Mouse (Mus musculus): ENCODE data around the gene Dbnl.

- TF ChIP-seq CTCF (IDR thresholded peaks at IDR 0.05; ENCODE audit: low read depth, low read length): no peak
- no peak for TF ChIP-seq POLR2AphosphoS5 (IDR thresholded peaks at IDR 0.05; ENCODE audit: insufficient replicate concordance, low read depth, low read length)
- no peak for TF ChIP-seq TAL1 (conservative IDR thresholded peaks at IDR 0.05; ENCODE audit: low read depth, low read length)
- TF ChIP-seq GATA1 (IDR thresholded peaks at IDR 0.05; ENCODE audit: borderline replicate concordance, low read length): no peak
- TF ChIP-seq GATA2 (IDR thresholded peaks at IDR 0.05; ENCODE audit: borderline replicate concordance, low read depth, low read length): no peak
These were observed 58.5 kb downstream of the Dbnl start for GRCm38 (mm10) chr11:5846639-5847345.

Data from G1E (cell line).